Mouse (Mus musculus): ENCODE measurements around the gene Rap1gap. TPM values are rescaled to one million over a fixed set of nuclear protein-coding genes. Genes with fewer than 3 reads are reported as not detected.
A peak's percentile ranks its signal among the peaks of the same experiment; 100 is the strongest.

The Rap1gap gene
- polyA plus RNA-seq, 1 experiment = 396 TPM

- TF ChIP-seq CTCF (IDR thresholded peaks at IDR 0.05; ENCODE audit: borderline replicate concordance, insufficient read depth, low read depth, low read length) = no peak
- TF ChIP-seq POLR2A (IDR thresholded peaks at IDR 0.05; ENCODE audit: borderline replicate concordance, insufficient read depth, low read length) = no peak
- Histone ChIP-seq H3K27ac (ENCODE audit: insufficient read depth, low read length) (no peak overlapping the region), H3K27me3 (ENCODE audit: control insufficient read depth, insufficient read depth, low read length) (no peaks in the 10 kb centered on the region), H3K4me3 (replicated peaks; ENCODE audit: insufficient read depth, low read depth, low read length) (no peak overlapping the region), H3K4me1 (ENCODE audit: control insufficient read depth, insufficient read depth, low read length) (peaks cover 19% of the 10 kb centered on the region)
- no peak for DNase-seq
- 50% methylated on average over 5 of the region's 5 CpGs for WGBS
Observed at GRCm38 (mm10) chr4:137766365-137766764, 101.8 kb downstream of the Rap1gap start.

- no peak overlapping the region for H3K27ac ChIP-seq (ENCODE audit: insufficient read depth, low read length)
- no peak for DNase-seq
- no peaks in the 10 kb centered on the region for H3K27me3 ChIP-seq (ENCODE audit: control insufficient read depth, insufficient read depth, low read length)
- no peak for TF ChIP-seq CTCF (IDR thresholded peaks at IDR 0.05; ENCODE audit: borderline replicate concordance, insufficient read depth, low read depth, low read length)
- no peak for TF ChIP-seq POLR2A (IDR thresholded peaks at IDR 0.05; ENCODE audit: borderline replicate concordance, insufficient read depth, low read length)
- WGBS = 81% methylated on average over 5 of the region's 5 CpGs
- H3K4me1 ChIP-seq (ENCODE audit: control insufficient read depth, insufficient read depth, low read length) = peaks cover 19% of the 10 kb centered on the region
- no peak overlapping the region for H3K4me3 ChIP-seq (replicated peaks; ENCODE audit: insufficient read depth, low read depth, low read length)
Observed at GRCm38 (mm10) chr4:137768381-137768780, 103.9 kb downstream of the Rap1gap start.

- WGBS = 50% methylated on average over 6 of the region's 6 CpGs
- peaks cover 19% of the 10 kb centered on the region for H3K4me1 ChIP-seq (ENCODE audit: control insufficient read depth, insufficient read depth, low read length)
- H3K27ac ChIP-seq (ENCODE audit: insufficient read depth, low read length) = no peak overlapping the region
- TF ChIP-seq POLR2A (IDR thresholded peaks at IDR 0.05; ENCODE audit: borderline replicate concordance, insufficient read depth, low read length) (no peak), CTCF (IDR thresholded peaks at IDR 0.05; ENCODE audit: borderline replicate concordance, insufficient read depth, low read depth, low read length) (no peak)
- no peak overlapping the region for H3K4me3 ChIP-seq (replicated peaks; ENCODE audit: insufficient read depth, low read depth, low read length)
- no peaks in the 10 kb centered on the region for H3K27me3 ChIP-seq (ENCODE audit: control insufficient read depth, insufficient read depth, low read length)
- no peak for DNase-seq
Observed at GRCm38 (mm10) chr4:137768831-137769230, 104.3 kb downstream of the Rap1gap start.

GRCm38 (mm10) chr4:137769635-137770034 lies 105.1 kb downstream of the Rap1gap start:
- DNase-seq = peak; percentile 35 to 42
- 12% methylated on average over 7 of the region's 7 CpGs for WGBS

GRCm38 (mm10) chr4:137770901-137771612 lies 106.5 kb downstream of the Rap1gap start:
- no peak overlapping the region for H3K27ac ChIP-seq (ENCODE audit: insufficient read depth, low read length)
- TF ChIP-seq CTCF (IDR thresholded peaks at IDR 0.05; ENCODE audit: borderline replicate concordance, insufficient read depth, low read depth, low read length) (no peak), POLR2A (IDR thresholded peaks at IDR 0.05; ENCODE audit: borderline replicate concordance, insufficient read depth, low read length) (no peak)
- no peak for DNase-seq
- no peaks in the 10 kb centered on the region for H3K27me3 ChIP-seq (ENCODE audit: control insufficient read depth, insufficient read depth, low read length)
- peaks cover 19% of the 10 kb centered on the region for H3K4me1 ChIP-seq (ENCODE audit: control insufficient read depth, insufficient read depth, low read length)
- 83% methylated on average over 14 of the region's 14 CpGs for WGBS
- no peak overlapping the region for H3K4me3 ChIP-seq (replicated peaks; ENCODE audit: insufficient read depth, low read depth, low read length)

More at GRCm38 (mm10) chr4:137769635-137770034, 105.1 kb downstream of the Rap1gap start:
- TF ChIP-seq CTCF (IDR thresholded peaks at IDR 0.05; ENCODE audit: borderline replicate concordance, insufficient read depth, low read depth, low read length) = no peak
- TF ChIP-seq POLR2A (IDR thresholded peaks at IDR 0.05; ENCODE audit: borderline replicate concordance, insufficient read depth, low read length) = no peak
- Histone ChIP-seq H3K27ac (ENCODE audit: insufficient read depth, low read length) (no peak overlapping the region), H3K4me3 (replicated peaks; ENCODE audit: insufficient read depth, low read depth, low read length) (no peak overlapping the region), H3K4me1 (ENCODE audit: control insufficient read depth, insufficient read depth, low read length) (peaks cover 19% of the 10 kb centered on the region), H3K27me3 (ENCODE audit: control insufficient read depth, insufficient read depth, low read length) (no peaks in the 10 kb centered on the region)

GRCm38 (mm10) chr4:137771749-137772148 lies 107.2 kb downstream of the Rap1gap start:
- TF ChIP-seq CTCF (IDR thresholded peaks at IDR 0.05; ENCODE audit: borderline replicate concordance, insufficient read depth, low read depth, low read length) (no peak), POLR2A (IDR thresholded peaks at IDR 0.05; ENCODE audit: borderline replicate concordance, insufficient read depth, low read length) (no peak)
- H3K4me1 ChIP-seq (ENCODE audit: control insufficient read depth, insufficient read depth, low read length) = peaks cover 19% of the 10 kb centered on the region
- 92% methylated on average over 3 of the region's 3 CpGs for WGBS
- no peaks in the 10 kb centered on the region for H3K27me3 ChIP-seq (ENCODE audit: control insufficient read depth, insufficient read depth, low read length)
- no peak for DNase-seq
- no peak overlapping the region for H3K4me3 ChIP-seq (replicated peaks; ENCODE audit: insufficient read depth, low read depth, low read length)
- H3K27ac ChIP-seq (ENCODE audit: insufficient read depth, low read length) = no peak overlapping the region

GRCm38 (mm10) chr4:137772438-137773056 lies 108.0 kb downstream of the Rap1gap start:
- H3K27ac ChIP-seq (ENCODE audit: insufficient read depth, low read length) = no peak overlapping the region
- no peaks in the 10 kb centered on the region for H3K27me3 ChIP-seq (ENCODE audit: control insufficient read depth, insufficient read depth, low read length)
- H3K4me3 ChIP-seq (replicated peaks; ENCODE audit: insufficient read depth, low read depth, low read length) = no peak overlapping the region
- DNase-seq = no peak
- TF ChIP-seq POLR2A (IDR thresholded peaks at IDR 0.05; ENCODE audit: borderline replicate concordance, insufficient read depth, low read length) (no peak), CTCF (IDR thresholded peaks at IDR 0.05; ENCODE audit: borderline replicate concordance, insufficient read depth, low read depth, low read length) (no peak)
- peaks cover 19% of the 10 kb centered on the region for H3K4me1 ChIP-seq (ENCODE audit: control insufficient read depth, insufficient read depth, low read length)
- 87% methylated on average over 16 of the region's 16 CpGs for WGBS

Data from cerebellum, adult 2 months (tissue).